Mouse (Mus musculus) forebrain, embryonic 14.5 days (tissue): ENCODE results near the gene Pnmal2. TPM values are rescaled to one million over a fixed set of nuclear protein-coding genes. Genes with fewer than 3 reads are reported as not detected.
A peak's percentile ranks its signal among the peaks of the same experiment; 100 is the strongest.

Source experiments
- ATAC-seq: fragments of 200-750 bp; cut with Nextera tagmentation; 2 replicates; pipeline ENCODE4 v1.8.0; 2017; ENCODE audit warnings: mild to moderate bottlenecking, moderate library complexity
- DNase-seq: peaks from one replicate; pipeline ENCODE4 v3.0.0-alpha.2; 2015; ENCODE audit warnings: low spot score
- H3K27ac ChIP-seq: fragments of 300-500 bp; sonication (generic); 2 replicates; pipeline ENCODE4 v1.5.1; 2014; ENCODE audit warnings: low read depth, mild to moderate bottlenecking, control low read depth, low read length, moderate library complexity
- H3K27me3 ChIP-seq: fragments of 300-500 bp; sonication (generic); replicated peaks from 2 replicates; pipeline ENCODE4 v1.6.1; 2014; ENCODE audit warnings: low read length, control low read depth, mixed read lengths; ENCODE audit not compliant: control insufficient read depth, insufficient read depth
- H3K36me3 ChIP-seq: fragments of 300-500 bp; sonication (generic); 2 replicates; pipeline ENCODE4 v1.6.1; 2014; ENCODE audit warnings: low read length, control low read depth; ENCODE audit not compliant: control insufficient read depth, insufficient read depth
- H3K4me1 ChIP-seq: fragments of 300-500 bp; sonication (generic); 2 replicates; pipeline ENCODE4 v1.6.1; 2014; ENCODE audit warnings: antibody characterized with exemption, low read length, control low read depth; ENCODE audit not compliant: control insufficient read depth, insufficient read depth
- H3K4me2 ChIP-seq: fragments of 300-500 bp; sonication (generic); 2 replicates; pipeline ENCODE4 v1.6.1; 2014; ENCODE audit warnings: mild to moderate bottlenecking, control low read depth, low read length
- H3K4me3 ChIP-seq: fragments of 300-500 bp; sonication (generic); 2 replicates; pipeline ENCODE4 v1.5.1; 2014; ENCODE audit warnings: low read depth, low read length, control low read depth
- H3K9ac ChIP-seq: fragments of 300-500 bp; sonication (generic); 2 replicates; pipeline ENCODE4 v1.6.1; 2014; ENCODE audit warnings: mild to moderate bottlenecking, low read length, control low read depth, moderate library complexity
- H3K9me3 ChIP-seq: fragments of 300-500 bp; sonication (generic); replicated peaks from 2 replicates; pipeline ENCODE4 v1.6.1; 2016; ENCODE audit warnings: low read length, control low read depth, mixed read lengths; ENCODE audit not compliant: control insufficient read depth
- WGBS: fragments of 180-500 bp; shearing (Covaris S2); extraction: QIAGEN DNeasy Blood & Tissue Kit; methylation state at CpG from one replicate; pipeline ENCODE4 v1.1.7; 2014; 5-methylcytosine and 5-hydroxymethylcytosine counted together
- polyA plus RNA-seq: library from polyadenylated mRNA; unstranded; fragments of >200 nt; fragmentation: Nextera tagmentation; extraction: Ambion mirVana; gene quantifications from 2 replicates; pipeline ENCODE4 v1.2.1, GENCODE M21; 2014

Gene Pnmal2
- 48.1 and 63.2 TPM in 2 replicates for polyA plus RNA-seq

DNA sequence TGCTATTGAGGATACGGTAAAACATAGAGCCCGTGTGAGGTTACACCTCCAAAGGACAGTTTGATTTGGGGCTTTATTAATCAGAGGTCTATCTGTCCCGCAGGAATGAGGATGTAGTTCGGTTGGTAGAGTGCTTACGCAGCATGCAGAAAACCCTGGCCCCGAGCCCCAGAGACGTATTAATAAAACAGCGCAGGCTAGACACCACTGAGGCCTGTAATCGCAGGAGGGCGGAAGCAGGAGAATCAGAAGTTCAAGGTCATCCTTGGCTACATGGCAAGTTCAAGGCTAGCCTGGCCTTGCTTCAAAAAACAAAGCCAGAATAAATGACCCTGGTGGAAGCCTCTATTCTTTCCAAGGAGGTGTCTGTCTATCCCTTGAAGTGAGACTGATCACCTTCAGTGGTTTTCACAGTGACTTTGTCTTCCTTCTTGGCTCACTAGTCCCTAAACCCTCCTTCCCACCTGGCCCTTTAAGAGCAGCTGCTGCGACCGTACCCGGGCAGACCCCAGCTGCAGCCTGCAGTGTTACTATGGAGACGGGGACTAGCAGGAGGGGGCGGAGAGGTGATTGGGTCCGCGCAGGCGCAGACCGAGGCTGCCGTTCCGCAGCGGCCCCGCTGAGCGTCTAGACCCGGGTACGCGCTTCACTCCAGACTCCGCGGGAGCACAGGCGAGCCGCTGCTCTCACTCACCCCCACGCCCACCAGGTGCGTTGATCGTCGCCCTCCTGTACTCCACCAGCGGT lies at the start of gene Pnmal2:
TSS of gene Pnmal2 (plus strand) at position 622 of the 747 bp plus-strand sequence.
- WGBS, result 17% methylated on average over 29 of the region's 36 CpGs
- DNase-seq (peak; percentile 97), ATAC-seq (peak; percentile 92)
- no peaks in the 10 kb centered on the region for H3K36me3 ChIP-seq
- peaks cover 50% of the 10 kb centered on the region for H3K4me1 ChIP-seq
- no peaks in the 10 kb centered on the region for H3K9me3 ChIP-seq
- H3K27ac ChIP-seq, result peak within 1 kb of the TSS; percentile 94
- H3K9ac ChIP-seq, result peak within 1 kb of the TSS; percentile 96
- H3K27me3 ChIP-seq, result peaks cover 8% of the 10 kb centered on the region
- H3K4me3 ChIP-seq, result peak within 1 kb of the TSS; percentile 71
- peak within 1 kb of the TSS; percentile 79 for H3K4me2 ChIP-seq

DNA sequence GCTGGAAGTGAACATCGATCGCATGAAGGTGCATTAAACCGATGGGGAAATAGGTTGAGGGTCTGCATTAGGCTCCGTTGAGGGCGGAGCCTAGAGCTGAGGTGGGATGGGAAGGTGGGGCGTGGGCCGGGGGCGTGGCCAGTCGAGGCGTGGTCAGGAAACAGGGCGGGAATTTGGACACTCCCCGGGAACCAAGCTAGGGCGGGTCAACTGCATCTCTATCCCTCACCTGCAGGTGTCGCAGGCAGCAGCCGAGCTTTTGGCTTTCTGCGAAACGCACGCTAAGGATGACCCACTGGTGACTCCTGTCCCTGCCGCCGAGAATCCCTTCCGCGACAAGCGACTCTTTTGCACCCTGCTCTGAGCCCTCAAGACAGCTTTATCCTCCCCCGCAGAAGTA lies 49.5 kb upstream of the Pnmal2 start:
- DNase-seq, result peak; percentile 81
- H3K36me3 ChIP-seq, result no peaks in the 10 kb centered on the region
- H3K4me1 ChIP-seq, result peaks cover 19% of the 10 kb centered on the region
- peak overlapping the region; percentile 50 for H3K4me2 ChIP-seq
- ATAC-seq, result peak; percentile 52
- no peaks in the 10 kb centered on the region for H3K9me3 ChIP-seq
- peak overlapping the region; percentile 19 for H3K4me3 ChIP-seq
- peaks cover 13% of the 10 kb centered on the region; the same call in 1 of the 2 replicates for H3K27me3 ChIP-seq
- H3K27ac ChIP-seq, result peak overlapping the region; percentile 55; the same call in 1 of the 2 replicates
- 1% methylated on average over 24 of the region's 24 CpGs for WGBS
- H3K9ac ChIP-seq, result peak overlapping the region; percentile 33

DNA sequence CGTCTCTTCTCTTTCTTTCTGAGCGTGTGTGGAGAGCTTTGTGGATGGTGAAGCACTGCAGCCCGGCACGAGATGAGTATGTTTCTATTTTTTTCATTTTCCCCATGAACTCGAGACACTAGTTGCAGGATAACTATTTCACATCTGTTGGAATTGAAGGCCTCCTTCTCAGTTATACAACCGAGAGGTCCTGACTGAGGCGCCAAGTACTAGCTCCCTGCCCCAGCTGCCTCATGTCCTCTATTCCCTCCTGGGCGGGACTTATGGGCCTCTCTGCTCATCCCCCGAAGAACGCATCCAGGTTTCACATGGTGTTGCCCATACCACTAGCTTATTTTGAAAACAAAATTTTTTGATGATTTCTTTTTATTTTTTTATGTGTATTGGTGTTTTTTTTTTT lies 49.0 kb upstream of the Pnmal2 start:
- no peaks in the 10 kb centered on the region for H3K36me3 ChIP-seq
- H3K4me2 ChIP-seq, result peak overlapping the region; percentile 50
- DNase-seq (no peak), ATAC-seq (no peak)
- peaks cover 19% of the 10 kb centered on the region for H3K4me1 ChIP-seq
- H3K27me3 ChIP-seq, result peaks cover 13% of the 10 kb centered on the region; the same call in 1 of the 2 replicates
- no peak overlapping the region for H3K27ac ChIP-seq
- no peak overlapping the region for H3K4me3 ChIP-seq
- WGBS, result 29% methylated on average over 10 of the region's 10 CpGs
- H3K9me3 ChIP-seq, result no peaks in the 10 kb centered on the region
- no peak overlapping the region for H3K9ac ChIP-seq

DNA sequence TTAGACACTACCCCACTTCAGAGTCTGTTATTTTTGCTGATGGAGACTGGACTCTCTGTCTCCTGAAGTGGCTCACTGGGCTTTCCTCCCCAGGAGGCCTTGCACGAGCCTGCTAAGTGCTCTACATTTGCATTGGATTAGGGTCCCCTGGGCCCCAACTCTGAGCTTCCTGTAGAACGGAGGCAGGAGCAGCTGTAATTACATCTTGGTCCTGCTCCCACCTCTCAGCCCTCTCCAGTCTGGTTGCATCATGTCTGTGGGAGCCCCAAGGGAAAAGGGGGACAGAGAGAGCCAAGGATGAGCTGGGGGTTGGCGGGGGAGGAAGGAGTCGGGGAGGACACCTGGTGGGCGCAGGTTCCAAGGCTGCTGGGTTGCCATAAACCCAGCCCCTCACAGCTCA lies 44.0 kb upstream of the Pnmal2 start:
- Histone ChIP-seq H3K4me1 (no peaks in the 10 kb centered on the region), H3K4me2 (no peak overlapping the region), H3K27ac (no peak overlapping the region), H3K9ac (no peak overlapping the region), H3K9me3 (no peaks in the 10 kb centered on the region), H3K4me3 (no peak overlapping the region), H3K36me3 (no peaks in the 10 kb centered on the region), H3K27me3 (no peaks in the 10 kb centered on the region)
- 14% methylated on average over 5 of the region's 5 CpGs for WGBS
- DNase-seq (no peak), ATAC-seq (no peak)

DNA sequence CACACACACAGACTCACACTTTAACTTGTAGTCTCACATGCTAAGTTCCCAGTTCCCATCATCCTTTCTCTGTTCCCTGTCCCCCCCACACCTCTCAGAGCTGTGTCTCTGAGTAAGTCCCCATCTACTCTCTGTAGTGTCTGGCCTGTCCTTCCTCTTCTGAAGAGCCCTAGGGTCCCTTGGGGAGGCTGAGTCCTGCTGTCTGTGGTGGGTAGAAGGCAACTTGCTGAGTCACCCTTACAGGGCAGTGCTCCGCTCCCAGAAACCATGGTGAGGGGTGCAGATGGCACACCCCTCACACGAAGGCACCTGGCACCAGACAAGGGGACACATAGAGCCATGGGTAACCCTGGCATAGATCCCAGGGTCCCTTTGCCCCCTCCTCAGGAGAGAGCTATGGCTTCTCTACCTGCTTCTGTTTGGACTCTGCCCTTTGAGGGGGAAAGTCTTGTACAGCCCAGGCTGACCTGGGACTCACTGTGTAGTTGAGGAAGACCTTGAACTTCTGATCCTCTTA lies 41.0 kb upstream of the Pnmal2 start:
- Histone ChIP-seq H3K9me3 (no peaks in the 10 kb centered on the region), H3K36me3 (no peaks in the 10 kb centered on the region), H3K4me1 (peaks cover 2% of the 10 kb centered on the region; the same call in 1 of the 2 replicates), H3K9ac (no peak overlapping the region), H3K27ac (no peak overlapping the region), H3K4me2 (no peak overlapping the region), H3K27me3 (no peaks in the 10 kb centered on the region), H3K4me3 (no peak overlapping the region)
- 64% methylated on average over 2 of the region's 2 CpGs for WGBS
- ATAC-seq, result no peak
- no peak for DNase-seq

DNA sequence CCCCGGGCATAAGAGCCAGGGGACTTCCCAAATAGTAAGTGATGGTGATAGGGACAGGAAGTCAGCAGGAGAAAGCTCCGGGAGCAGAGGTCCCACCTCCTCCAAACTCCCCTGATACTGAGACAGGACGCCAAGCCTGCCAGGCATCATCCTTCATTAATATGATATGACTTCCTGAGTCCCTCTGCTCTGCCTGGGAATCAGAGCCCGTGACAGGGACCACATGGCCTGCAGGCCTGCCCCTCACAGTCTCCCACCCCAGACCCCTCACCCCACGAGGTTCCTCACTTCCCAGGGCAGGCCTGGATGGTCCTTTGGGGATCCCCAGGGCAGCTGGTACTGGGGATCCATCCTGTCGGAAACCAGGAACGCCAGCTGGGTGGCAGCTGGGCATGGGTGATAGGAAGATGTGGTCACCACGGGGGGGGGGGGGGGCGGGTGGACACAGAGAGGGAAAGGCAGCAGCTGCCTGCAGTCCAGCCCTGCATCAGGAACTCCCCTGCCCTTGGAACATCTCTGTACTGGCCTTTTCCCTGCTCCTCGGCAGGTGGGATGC lies 40.3 kb upstream of the Pnmal2 start:
- no peak overlapping the region for H3K4me2 ChIP-seq
- 79% methylated on average over 8 of the region's 10 CpGs for WGBS
- no peaks in the 10 kb centered on the region for H3K9me3 ChIP-seq
- no peaks in the 10 kb centered on the region for H3K36me3 ChIP-seq
- no peak overlapping the region for H3K4me3 ChIP-seq
- no peak overlapping the region for H3K9ac ChIP-seq
- no peak overlapping the region for H3K27ac ChIP-seq
- H3K4me1 ChIP-seq, result peaks cover 2% of the 10 kb centered on the region; the same call in 1 of the 2 replicates
- ATAC-seq, result no peak
- no peaks in the 10 kb centered on the region for H3K27me3 ChIP-seq
- DNase-seq, result no peak

DNA sequence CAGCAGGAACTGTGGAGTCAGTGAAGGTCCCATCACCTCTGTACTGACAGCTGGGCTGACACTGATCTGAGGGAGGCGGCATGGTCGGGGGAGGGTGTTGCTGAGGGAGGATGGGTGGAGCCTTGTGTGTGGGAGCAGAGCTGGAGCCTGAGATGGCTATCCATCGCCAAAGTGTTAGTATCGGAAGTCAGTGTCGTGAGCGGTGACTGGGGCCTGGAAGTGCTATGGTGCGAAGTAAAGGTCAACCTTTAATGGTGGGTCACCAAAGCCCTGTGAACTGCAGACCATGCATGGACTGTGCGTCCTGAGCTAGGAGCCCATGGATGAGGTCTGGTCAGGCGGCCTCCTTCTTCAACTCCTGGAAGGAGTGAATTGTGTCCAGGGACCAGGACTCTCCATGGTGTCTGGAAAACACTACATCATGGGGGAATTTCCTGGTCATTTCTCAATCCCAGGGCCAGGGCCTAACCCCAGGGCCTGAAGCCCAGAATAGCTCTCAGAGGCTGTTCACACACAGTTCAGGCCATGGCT lies 38.9 kb upstream of the Pnmal2 start:
- Histone ChIP-seq H3K4me3 (no peak overlapping the region), H3K27ac (no peak overlapping the region), H3K9me3 (no peaks in the 10 kb centered on the region), H3K27me3 (no peaks in the 10 kb centered on the region), H3K4me2 (no peak overlapping the region), H3K4me1 (peaks cover 2% of the 10 kb centered on the region; the same call in 1 of the 2 replicates), H3K36me3 (no peaks in the 10 kb centered on the region), H3K9ac (no peak overlapping the region)
- ATAC-seq (no peak), DNase-seq (no peak)
- 66% methylated on average over 9 of the region's 9 CpGs for WGBS

DNA sequence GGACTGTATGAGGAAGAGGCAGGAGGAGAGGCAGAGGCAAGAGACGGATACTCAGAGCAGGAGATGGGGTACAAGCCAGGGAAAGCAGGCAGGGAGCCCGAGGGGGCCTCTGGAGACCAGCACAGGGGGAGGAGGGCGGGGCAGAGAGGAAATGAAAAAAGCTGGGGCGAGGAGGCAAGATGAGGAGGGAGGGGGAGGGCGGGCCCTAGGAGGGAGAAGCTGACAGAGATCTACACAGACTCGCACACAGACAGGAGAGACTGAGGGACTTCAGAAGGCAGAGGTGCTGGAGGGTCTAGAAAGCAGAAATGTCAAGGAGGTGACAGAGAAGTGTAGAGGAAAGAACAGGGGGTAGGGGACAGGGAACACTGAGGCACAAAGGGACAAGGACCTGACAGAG lies 38.2 kb upstream of the Pnmal2 start, which contains the start of gene Ptgir:
TSS of gene Ptgir (plus strand) at position 210 of the 400 bp plus-strand sequence.
- no peaks in the 10 kb centered on the region for H3K9me3 ChIP-seq
- no peak within 1 kb of the TSS for H3K4me2 ChIP-seq
- H3K4me3 ChIP-seq, result no peak within 1 kb of the TSS
- no peak for DNase-seq
- H3K27me3 ChIP-seq, result no peaks in the 10 kb centered on the region
- WGBS, result 8% methylated on average over 6 of the region's 6 CpGs
- no peaks in the 10 kb centered on the region for H3K36me3 ChIP-seq
- H3K4me1 ChIP-seq, result peaks cover 2% of the 10 kb centered on the region; the same call in 1 of the 2 replicates
- H3K27ac ChIP-seq, result no peak within 1 kb of the TSS
- H3K9ac ChIP-seq, result no peak within 1 kb of the TSS
- no peak for ATAC-seq
